Mouse (Mus musculus): ENCODE data around the gene Plppr3.

GRCm38 (mm10) chr10:79840644-79841551 is 33.5 kb downstream of the Plppr3 start:
- TF ChIP-seq CTCF (IDR thresholded peaks at IDR 0.05; ENCODE audit: borderline replicate concordance, insufficient read depth, low read length) (no peak), POLR2A (IDR thresholded peaks at IDR 0.05; ENCODE audit: low read depth, low read length) (peak; percentile 89)
